Comparison of ENCODE assay signal across 26 mouse cellular contexts in genomic region chr1:171124398-171124797, GRCm38 (mm10). TPM values are rescaled to one million over a fixed set of nuclear protein-coding genes. Genes with fewer than 3 reads are reported as not detected.
A peak's percentile ranks its signal among the peaks of the same experiment; 100 is the strongest.
DNase-seq lines count a peak whose midpoint lies in the region; ATAC-seq lines count a peak whose summit lies in the region.
"Had no signal": no experiment of that assay in that cellular context is flagged by ENCODE, and none has a peak within 500 bp of the region (broad histone marks: within the 10 kb centered on the region; RNA-seq: fewer than 3 reads in every experiment).

No protein-coding gene starts in this region.

- no peak for ATAC-seq in heart, embryonic 11.5 days (replicated peaks; ENCODE audit: insufficient number of reproducible peaks, low FRiP score, low TSS enrichment)
- peak; percentile 85 for ATAC-seq in erythroid progenitor cell, adult 5-6 weeks (replicated peaks; ENCODE audit: low FRiP score, poor library complexity, severe bottlenecking)
- ATAC-seq in liver, embryonic 15.5 days (ENCODE audit: insufficient read depth) = peak; percentile 92
- ATAC-seq: forebrain, embryonic 13.5 days had no signal

- H3K4me3 ChIP-seq in heart, embryonic 11.5 days (ENCODE audit: low read depth, low read length) = no peak overlapping the region
- H3K4me3 ChIP-seq in liver, embryonic 15.5 days (replicated peaks) = no peak overlapping the region; the same call in 1 of the 2 replicates
- H3K4me3 ChIP-seq: forebrain, embryonic 13.5 days; gastrocnemius, adult 2 months; heart, embryonic 10.5 days; kidney, embryonic 15.5 days; limb, embryonic 13.5 days; neural tube, embryonic 15.5 days had no signal

- 78% methylated on average over 5 of the region's 5 CpGs for WGBS in heart, embryonic 11.5 days (ENCODE audit: insufficient replicate concordance)
- WGBS in liver, embryonic 15.5 days (ENCODE audit: insufficient replicate concordance) = 30% methylated on average over 5 of the region's 5 CpGs

- DNase-seq in heart, adult 11 months = peak; percentile 54
- DNase-seq in embryo, embryonic 10.5 days (ENCODE audit: low spot score) = no peak
- DNase-seq in urinary bladder, adult 2 months (ENCODE audit: low spot score) = no peak
- DNase-seq in left cerebral cortex, postnatal 36 days (ENCODE audit: low spot score in 2 of 2) = no peak
- DNase-seq: adrenal gland, postnatal 25 days; cerebellum, adult 11 months; cerebellum, adult 9-11 months; gastrocnemius, adult 2 months; kidney, adult 11 months; kidney, postnatal 36 days; lung, embryonic 14.5 days; right cerebral cortex, adult 18-20 months; thymus, postnatal 14 days had no signal

- H3K9me3 ChIP-seq in heart, embryonic 11.5 days (replicated peaks; ENCODE audit: control insufficient read depth, low read length) = no peaks in the 10 kb centered on the region
- no peaks in the 10 kb centered on the region for H3K9me3 ChIP-seq in liver, embryonic 15.5 days (replicated peaks)
- H3K9me3 ChIP-seq: forebrain, embryonic 13.5 days; heart, embryonic 10.5 days; kidney, embryonic 15.5 days; limb, embryonic 13.5 days; neural tube, embryonic 15.5 days had no signal

- peaks cover 10% of the 10 kb centered on the region for H3K4me1 ChIP-seq in heart, embryonic 11.5 days (ENCODE audit: control insufficient read depth, insufficient read depth, low read length)
- peaks cover 41% of the 10 kb centered on the region for H3K4me1 ChIP-seq in liver, embryonic 15.5 days (replicated peaks)
- H3K4me1 ChIP-seq: forebrain, embryonic 13.5 days; limb, embryonic 13.5 days had no signal

- no peak overlapping the region for H3K4me2 ChIP-seq in heart, embryonic 11.5 days
- H3K4me2 ChIP-seq in liver, embryonic 15.5 days = peak overlapping the region; percentile 59
- H3K4me2 ChIP-seq: forebrain, embryonic 13.5 days; kidney, embryonic 15.5 days; limb, embryonic 13.5 days; lung, embryonic 14.5 days; midbrain, embryonic 11.5 days; neural tube, embryonic 15.5 days had no signal

- intact Hi-C loops in left cerebral cortex, postnatal 36 days (cut with DNase I) = no loop called here

- H3K36me3 ChIP-seq in heart, embryonic 11.5 days (ENCODE audit: control insufficient read depth, insufficient read depth, low read length) = peaks cover 2% of the 10 kb centered on the region; the same call in 1 of the 2 replicates
- peaks cover 27% of the 10 kb centered on the region for H3K36me3 ChIP-seq in liver, embryonic 15.5 days (replicated peaks)

- no peak overlapping the region for H3K27ac ChIP-seq in heart, embryonic 11.5 days (ENCODE audit: low read depth, low read length)
- H3K27ac ChIP-seq in liver, embryonic 15.5 days (replicated peaks) = peak overlapping the region; percentile 63
- H3K27ac ChIP-seq: forebrain, embryonic 13.5 days; gastrocnemius, adult 2 months; heart, embryonic 10.5 days; kidney, embryonic 15.5 days; limb, embryonic 13.5 days; macrophage; neural tube, embryonic 15.5 days had no signal

- H3K27me3 ChIP-seq in heart, embryonic 11.5 days (ENCODE audit: control insufficient read depth, insufficient read depth, low read length) = no peaks in the 10 kb centered on the region
- no peaks in the 10 kb centered on the region for H3K27me3 ChIP-seq in liver, embryonic 15.5 days
- H3K27me3 ChIP-seq: forebrain, embryonic 13.5 days; kidney, embryonic 15.5 days; limb, embryonic 13.5 days; neural tube, embryonic 15.5 days had no signal

- H3K9ac ChIP-seq in heart, embryonic 11.5 days (ENCODE audit: low read depth, low read length) = no peak overlapping the region
- no peak overlapping the region for H3K9ac ChIP-seq in liver, embryonic 15.5 days
- H3K9ac ChIP-seq: forebrain, embryonic 13.5 days; kidney, embryonic 15.5 days; limb, embryonic 13.5 days; lung, embryonic 14.5 days; neural tube, embryonic 15.5 days had no signal

RNA-seq across cellular contexts. Expression of gene Cfap126, which starts 10.7 kb away (rescaled TPM):
- polyA plus RNA-seq in heart, embryonic 11.5 days (2014; fragmentation: Nextera tagmentation; extraction: Ambion mirVana) = 2.7 and 5.6 TPM in 2 replicates
- total RNA-seq in erythroid progenitor cell, adult 5-6 weeks (2015; ENCODE audit: low replicate concordance) = 19.8 TPM in 1 of 2 replicates, not detected in the other
- total RNA-seq in erythroid progenitor cell, adult 5-6 weeks (2017; ENCODE audit: low replicate concordance) = not detected in 2 replicates
- polyA plus RNA-seq in liver, embryonic 15.5 days (2015; fragmentation: Nextera tagmentation; extraction: Ambion mirVana) = 1.7 and 2.6 TPM in 2 replicates
- 11.3 and 12.6 TPM in 2 replicates for polyA plus RNA-seq in urinary bladder, adult 2 months (2012; rRNA removed)
- 1 to 10 TPM in 1 of 2 experiments, not detected in 1; 1.1 TPM for total RNA-seq in left cerebral cortex, postnatal 36 days (2021)

RNA-seq across cellular contexts. Expression of gene Sdhc, which starts 26.0 kb away (rescaled TPM):
- 426 and 502 TPM in 2 replicates for polyA plus RNA-seq in heart, embryonic 11.5 days (2014; fragmentation: Nextera tagmentation; extraction: Ambion mirVana)
- total RNA-seq in erythroid progenitor cell, adult 5-6 weeks (2015; ENCODE audit: low replicate concordance) = 50.8 and 70.4 TPM in 2 replicates
- total RNA-seq in erythroid progenitor cell, adult 5-6 weeks (2017; ENCODE audit: low replicate concordance) = 4.7 and 14.6 TPM in 2 replicates
- polyA plus RNA-seq in liver, embryonic 15.5 days (2015; fragmentation: Nextera tagmentation; extraction: Ambion mirVana) = 149 and 158 TPM in 2 replicates
- polyA plus RNA-seq in urinary bladder, adult 2 months (2012; rRNA removed) = 286 and 310 TPM in 2 replicates
- total RNA-seq in left cerebral cortex, postnatal 36 days (2021) = 100 to 1,000 TPM; 200 to 204 TPM

RNA-seq across cellular contexts. Expression of gene Mpz, which starts 26.1 kb away (rescaled TPM):
- 0.30 TPM in 1 of 2 replicates, not detected in the other for polyA plus RNA-seq in heart, embryonic 11.5 days (2014; fragmentation: Nextera tagmentation; extraction: Ambion mirVana)
- total RNA-seq in erythroid progenitor cell, adult 5-6 weeks (2015; ENCODE audit: low replicate concordance) = not detected in 2 replicates
- not detected in 2 replicates for total RNA-seq in erythroid progenitor cell, adult 5-6 weeks (2017; ENCODE audit: low replicate concordance)
- not detected in 2 replicates for polyA plus RNA-seq in liver, embryonic 15.5 days (2015; fragmentation: Nextera tagmentation; extraction: Ambion mirVana)
- polyA plus RNA-seq in urinary bladder, adult 2 months (2012; rRNA removed) = 24.1 and 28.5 TPM in 2 replicates
- total RNA-seq in left cerebral cortex, postnatal 36 days (2021) = not detected
- total RNA-seq: hematopoietic stem cell, adult 5-6 weeks; layer of hippocampus, adult 8-10 months; left cerebral cortex, postnatal 14 days had no signal
- polyA plus RNA-seq: macrophage had no signal

RNA-seq across cellular contexts. Expression of gene Fcgr3, which starts 59.7 kb away (rescaled TPM):
- 3.8 and 4.4 TPM in 2 replicates for polyA plus RNA-seq in heart, embryonic 11.5 days (2014; fragmentation: Nextera tagmentation; extraction: Ambion mirVana)
- total RNA-seq in erythroid progenitor cell, adult 5-6 weeks (2015; ENCODE audit: low replicate concordance) = 78.6 and 80.1 TPM in 2 replicates
- 29.8 and 53.5 TPM in 2 replicates for total RNA-seq in erythroid progenitor cell, adult 5-6 weeks (2017; ENCODE audit: low replicate concordance)
- polyA plus RNA-seq in liver, embryonic 15.5 days (2015; fragmentation: Nextera tagmentation; extraction: Ambion mirVana) = 27.2 and 28.0 TPM in 2 replicates
- polyA plus RNA-seq in urinary bladder, adult 2 months (2012; rRNA removed) = 30.3 and 31.5 TPM in 2 replicates
- 10 to 100 TPM in 1 of 2 experiments, 1 to 10 TPM in 1; 9.0 to 13.6 TPM for total RNA-seq in left cerebral cortex, postnatal 36 days (2021)

Comparison
In these comparisons a context has a peak if more than half of its experiments do, and no peak if none do; other contexts are left out.
1. RNA of gene Mpz, which starts 26.1 kb away (polyA plus RNA-seq): 24.1 to 28.5 TPM in urinary bladder, adult 2 months; 0.30 TPM in heart, embryonic 11.5 days and not detected in liver, embryonic 15.5 days; every median in the first group is over 10 times any median in the second.